Mouse (Mus musculus) embryonic fibroblast, embryonic 13.5 days (primary cell): Measurements from ENCODE around the gene Wfikkn2.

Experiments used
- CTCF ChIP-seq: IDR thresholded peaks from 2 replicates; pipeline ENCODE4 v1.5.1; 2011; ENCODE audit warnings: mild to moderate bottlenecking, control low read depth, low read length, moderate library complexity, borderline replicate concordance; ENCODE audit not compliant: insufficient read depth
- POLR2A ChIP-seq: IDR thresholded peaks from 2 replicates; pipeline ENCODE4 v1.6.1; 2011; ENCODE audit warnings: low read depth, mild to moderate bottlenecking, control low read depth, low read length, moderate library complexity

DNA sequence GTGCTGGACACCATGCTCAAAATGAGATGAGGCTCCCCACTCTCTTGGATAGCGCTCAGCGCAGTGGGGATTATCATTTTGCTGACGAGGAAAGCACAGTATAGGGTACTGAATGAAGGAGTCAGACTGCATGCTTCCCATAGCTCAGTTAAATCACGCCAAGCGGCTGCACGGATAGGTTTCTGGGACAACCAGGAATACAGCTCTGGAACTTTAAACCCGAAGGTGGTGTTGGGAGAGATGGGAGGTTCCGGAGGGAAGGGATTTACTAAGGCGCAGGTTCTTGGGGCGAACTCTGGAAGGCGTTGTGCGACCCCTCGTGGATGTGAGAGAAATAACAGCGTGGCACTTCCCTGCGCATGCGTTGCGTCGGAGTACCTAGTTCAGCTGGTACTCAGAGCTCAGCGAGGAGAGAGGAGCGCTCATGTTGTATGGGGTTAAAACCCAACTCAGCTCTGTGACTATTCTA is 31.1 kb upstream of the Wfikkn2 start:
- TF ChIP-seq CTCF: peak; percentile 96
- TF ChIP-seq POLR2A: peak; percentile 59
